Mouse (Mus musculus) stomach, postnatal 0 days (tissue): Measurements from ENCODE around the gene Fkbp14.

Experiments used
- CTCF ChIP-seq: IDR thresholded peaks from 2 replicates; pipeline ENCODE4 v1.5.1; 2016; ENCODE audit warnings: antibody characterized with exemption, low read depth, mild to moderate bottlenecking, moderate library complexity
- EP300 ChIP-seq: optimal IDR thresholded peaks from 2 replicates; pipeline ENCODE3; 2016; ENCODE audit warnings: antibody characterized with exemption

DNA sequence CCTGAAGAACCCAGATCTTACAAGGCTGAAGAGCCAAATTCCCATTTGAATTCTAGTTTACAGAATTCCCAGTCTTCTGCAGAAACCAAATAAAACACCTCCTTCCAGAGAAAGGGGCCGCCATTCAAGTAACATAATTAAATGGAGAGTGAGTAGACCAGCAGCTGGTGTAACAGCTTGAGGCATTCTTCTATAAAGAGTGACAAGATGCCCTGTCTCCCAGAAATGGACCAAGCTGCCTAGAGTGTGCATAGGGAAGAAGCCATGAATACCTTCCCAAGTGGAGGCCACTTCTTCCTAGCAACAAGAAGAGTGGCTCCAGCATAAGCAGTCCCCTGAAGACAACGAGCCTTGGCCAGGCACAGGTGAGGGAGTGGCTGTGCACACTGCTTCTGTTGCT lies 44.8 kb upstream of the Fkbp14 start:
- TF ChIP-seq CTCF = no peak
- TF ChIP-seq EP300 = no peak
